Mouse (Mus musculus): ENCODE measurements at regions not wholly inside any gene's neighbourhood (a gene's known extent, or its start where the extent isn't known, plus 50 kb on each side); places are given as distances from the start of the nearest gene placed in this dataset.
"Not testable (repeated sequence)": the region's sequence is repeated elsewhere in the genome, so short reads cannot be mapped to it uniquely, and the experiment has no call there.

GRCm38 (mm10) chr9:11441241-11441997 is 536.8 kb upstream of the Cntn5 start:
- not testable (repeated sequence) for DNase-seq (ENCODE audit: low spot score)

GRCm38 (mm10) chr9:11436443-11437167 is 532.0 kb upstream of the Cntn5 start:
- DNase-seq (ENCODE audit: low spot score), result no peak

- DNase-seq (ENCODE audit: low spot score), result no peak
Observed at GRCm38 (mm10) chr9:11436014-11436413, 531.4 kb upstream of the Cntn5 start.

- peak; percentile 1 for DNase-seq (ENCODE audit: low spot score)
Observed at GRCm38 (mm10) chr9:11435019-11435418, 530.4 kb upstream of the Cntn5 start.

- DNase-seq (ENCODE audit: low spot score), result no peak
Observed at GRCm38 (mm10) chr9:11426473-11426872, 521.9 kb upstream of the Cntn5 start.

GRCm38 (mm10) chr9:11396829-11397228 is 492.3 kb upstream of the Cntn5 start:
- DNase-seq (ENCODE audit: low spot score), result no peak

- no peak for DNase-seq (ENCODE audit: low spot score)
Observed at GRCm38 (mm10) chr9:11381648-11382075, 477.1 kb upstream of the Cntn5 start.

- DNase-seq (ENCODE audit: low spot score), result no peak
Observed at GRCm38 (mm10) chr9:11380531-11380930, 476.0 kb upstream of the Cntn5 start.

- DNase-seq (ENCODE audit: low spot score), result no peak
Observed at GRCm38 (mm10) chr9:11378046-11378445, 473.5 kb upstream of the Cntn5 start.

- no peak for DNase-seq (ENCODE audit: low spot score)
Observed at GRCm38 (mm10) chr9:11377586-11377985, 473.0 kb upstream of the Cntn5 start.

- no peak for DNase-seq (ENCODE audit: low spot score)
Observed at GRCm38 (mm10) chr9:11373294-11373903, 468.8 kb upstream of the Cntn5 start.

GRCm38 (mm10) chr9:11368056-11368455 is 463.5 kb upstream of the Cntn5 start:
- no peak for DNase-seq (ENCODE audit: low spot score)

GRCm38 (mm10) chr9:11328900-11329299 is 424.3 kb upstream of the Cntn5 start:
- DNase-seq (ENCODE audit: low spot score), result no peak

GRCm38 (mm10) chr9:11317221-11317620 is 412.6 kb upstream of the Cntn5 start:
- no peak for DNase-seq (ENCODE audit: low spot score)

GRCm38 (mm10) chr9:11297116-11297515 is 392.5 kb upstream of the Cntn5 start:
- DNase-seq (ENCODE audit: low spot score), result not testable (repeated sequence)

- no peak for DNase-seq (ENCODE audit: low spot score)
Observed at GRCm38 (mm10) chr9:11285135-11285534, 380.6 kb upstream of the Cntn5 start.

- DNase-seq (ENCODE audit: low spot score), result no peak
Observed at GRCm38 (mm10) chr9:11284549-11284948, 380.0 kb upstream of the Cntn5 start.

GRCm38 (mm10) chr9:11279409-11280127 is 375.0 kb upstream of the Cntn5 start:
- no peak for DNase-seq (ENCODE audit: low spot score)

- DNase-seq (ENCODE audit: low spot score), result no peak
Observed at GRCm38 (mm10) chr9:11277810-11278209, 373.2 kb upstream of the Cntn5 start.

- DNase-seq (ENCODE audit: low spot score), result no peak
Observed at GRCm38 (mm10) chr9:11276966-11277365, 372.4 kb upstream of the Cntn5 start.

GRCm38 (mm10) chr9:11256848-11257247 is 352.3 kb upstream of the Cntn5 start:
- no peak for DNase-seq (ENCODE audit: low spot score)

- DNase-seq (ENCODE audit: low spot score), result no peak
Observed at GRCm38 (mm10) chr9:11206829-11207228, 302.3 kb upstream of the Cntn5 start.
